In genomic region chr2:167537476-167538297, GRCm38 (mm10) we compare ENCODE assay signal across 8 mouse cellular contexts. TPM values are rescaled to one million over a fixed set of nuclear protein-coding genes. Genes with fewer than 3 reads are reported as not detected.
DNase-seq lines count a peak whose midpoint lies in the region; ATAC-seq lines count a peak whose summit lies in the region.

TSS of gene Snai1 (plus strand) at chr2:167538195.

- H3K27me3 ChIP-seq in hindbrain, embryonic 16.5 days (replicated peaks; ENCODE audit: control insufficient read depth, insufficient read depth, low read length), result peaks cover 26% of the 10 kb centered on the region

- peak within 1 kb of the TSS; percentile 97 for H3K4me2 ChIP-seq in hindbrain, embryonic 16.5 days (ENCODE audit: low read length)

- peak; percentile 95 for ATAC-seq in hindbrain, embryonic 16.5 days
- peak; percentile 91 for ATAC-seq in megakaryocyte, adult 5-6 weeks (ENCODE audit: poor library complexity, severe bottlenecking)

- peaks cover 12% of the 10 kb centered on the region for H3K4me1 ChIP-seq in hindbrain, embryonic 16.5 days (ENCODE audit: control insufficient read depth, insufficient read depth, low read depth, low read length)

- WGBS in hindbrain, embryonic 16.5 days, result 2% methylated on average over 53 of the region's 58 CpGs

- H3K9me3 ChIP-seq in hindbrain, embryonic 16.5 days (ENCODE audit: control insufficient read depth, low read length), result no peaks in the 10 kb centered on the region

- DNase-seq in WW6 (ENCODE audit: low read depth, low spot score), result peak; percentile 92
- peak; percentile 75 to 88 for DNase-seq in cerebellum, postnatal 4 days (ENCODE audit: low spot score in 2 of 2)
- DNase-seq in gastrocnemius, adult 18-20 months (ENCODE audit: low spot score), result peak; percentile 94
- peak; percentile 78 to 80 for DNase-seq in left cerebral cortex, adult 18-20 months (ENCODE audit: low spot score in 2 of 2)
- peak; percentile 70 to 73 for DNase-seq in right cerebral cortex, adult 2 months (ENCODE audit: low spot score in 2 of 2)
- peak; percentile 96 for DNase-seq in urinary bladder, postnatal 14 days (ENCODE audit: low spot score)

- H3K36me3 ChIP-seq in hindbrain, embryonic 16.5 days (ENCODE audit: control insufficient read depth, insufficient read depth, low read length), result no peaks in the 10 kb centered on the region

- no peak within 1 kb of the TSS for H3K27ac ChIP-seq in hindbrain, embryonic 16.5 days (ENCODE audit: low read depth, low read length)

- peak within 1 kb of the TSS; percentile 52 for H3K4me3 ChIP-seq in hindbrain, embryonic 16.5 days (ENCODE audit: low read length)

- peak within 1 kb of the TSS; percentile 65 for H3K9ac ChIP-seq in hindbrain, embryonic 16.5 days (ENCODE audit: low read depth, low read length)

RNA-seq across cellular contexts. Expression of gene Snai1, which starts in this region (rescaled TPM):
- total RNA-seq in gastrocnemius, adult 18-20 months (2021), result 1 to 10 TPM in 1 of 2 experiments, under 1 TPM in 1; 0.73 to 1.0 TPM
- polyA plus RNA-seq in hindbrain, embryonic 16.5 days (2015; fragmentation: Nextera tagmentation; extraction: Ambion mirVana), result 4.5 and 8.4 TPM in 2 replicates
- 1 to 10 TPM; 1.1 to 1.2 TPM for total RNA-seq in left cerebral cortex, adult 18-20 months (2021)
- 0.40 and 1.8 TPM in 2 replicates for total RNA-seq in megakaryocyte, adult 5-6 weeks (2015)
- total RNA-seq in megakaryocyte, adult 5-6 weeks (2017), result 0.40 TPM in 1 of 2 replicates, not detected in the other
